Mouse (Mus musculus) gonadal fat pad, adult 2 months (tissue): ENCODE measurements at regions not wholly inside any gene's neighbourhood (a gene's known extent, or its start where the extent isn't known, plus 50 kb on each side); places are given as distances from the start of the nearest gene placed in this dataset.

Experiments
- DNase-seq: peaks from one replicate; pipeline ENCODE4 v3.0.0-alpha.2; 2012; ENCODE audit warnings: low read depth

DNA sequence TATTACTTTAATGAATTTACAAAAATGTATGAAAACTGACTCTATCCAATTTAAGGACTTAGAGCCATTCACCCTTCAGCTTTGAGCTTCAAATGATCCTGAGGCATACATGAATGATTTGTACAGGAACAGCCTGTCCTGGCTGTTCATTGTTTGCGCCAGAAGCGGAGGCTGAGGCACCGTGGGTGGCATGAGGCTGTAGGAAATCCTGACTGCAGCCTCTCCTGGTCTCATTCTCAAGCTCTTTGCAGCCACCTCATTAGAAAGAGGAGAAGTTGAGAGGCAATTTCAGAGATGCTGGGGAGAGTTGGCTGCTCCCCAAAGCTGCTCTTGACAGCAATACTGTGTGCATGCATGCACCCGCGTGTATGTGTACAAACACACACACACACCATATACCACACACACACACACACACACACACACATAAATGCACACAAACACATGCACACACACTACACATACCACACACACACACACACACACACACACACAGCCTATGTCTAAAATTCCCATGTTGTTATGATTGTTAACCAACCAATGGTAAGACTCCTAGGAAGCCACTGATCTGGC is 434.9 kb upstream of the Btbd3 start:
- no peak for DNase-seq

DNA sequence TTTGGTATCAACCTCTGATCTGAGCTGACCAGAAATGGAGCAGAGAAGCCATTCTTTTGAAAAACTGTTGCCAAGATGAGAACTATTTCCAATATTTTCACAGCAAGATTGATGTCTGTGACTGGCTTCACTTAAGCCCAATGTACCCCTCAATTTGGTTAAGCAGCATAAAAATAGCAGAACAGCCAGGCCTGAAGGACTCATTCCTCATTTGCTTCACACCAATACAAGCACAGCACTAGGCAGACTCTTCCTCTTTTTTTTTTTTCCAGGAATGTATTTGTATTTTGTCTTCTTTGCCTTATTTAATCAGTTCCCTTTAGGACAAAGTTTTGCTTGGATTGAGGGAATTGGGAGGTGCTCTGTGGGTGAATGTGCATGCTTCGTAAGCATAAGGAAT is 441.4 kb upstream of the Btbd3 start:
- no peak for DNase-seq

DNA sequence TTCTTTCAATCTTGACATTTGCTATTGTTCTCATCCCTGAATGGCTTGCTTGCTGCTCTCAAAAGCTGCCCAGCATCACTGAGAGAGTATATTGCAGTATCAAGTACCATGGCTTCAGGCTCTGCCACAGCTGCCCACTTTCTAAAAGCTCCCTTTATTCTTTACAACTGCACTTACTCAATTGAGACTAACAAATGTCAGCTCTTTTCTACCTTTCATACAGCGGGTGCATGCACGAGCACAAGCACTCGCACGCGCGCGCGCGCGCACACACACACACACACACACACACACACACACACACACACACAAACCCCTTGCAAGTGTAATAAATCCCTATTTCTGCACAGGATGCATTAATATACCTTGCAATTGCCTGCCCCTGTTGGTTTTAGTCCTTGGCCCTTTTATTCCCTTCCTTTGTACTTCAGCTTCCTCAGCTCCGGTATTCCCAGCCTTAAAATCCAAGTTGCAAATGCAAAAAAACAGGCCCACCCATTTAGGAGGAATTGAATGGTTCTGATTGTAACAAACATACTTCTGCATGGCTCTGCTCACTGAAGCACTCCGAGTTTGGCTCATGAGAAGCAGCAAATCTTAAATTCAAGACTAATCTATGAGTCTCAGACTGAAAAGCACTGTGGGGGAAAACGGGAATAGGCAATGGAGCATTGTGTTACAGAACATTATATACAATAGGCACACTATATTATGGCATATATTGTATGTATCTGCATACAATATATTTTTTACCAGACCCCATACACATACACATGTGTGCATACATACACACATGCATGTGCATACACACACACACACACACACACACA is 447.7 kb upstream of the Btbd3 start:
- no peak for DNase-seq

DNA sequence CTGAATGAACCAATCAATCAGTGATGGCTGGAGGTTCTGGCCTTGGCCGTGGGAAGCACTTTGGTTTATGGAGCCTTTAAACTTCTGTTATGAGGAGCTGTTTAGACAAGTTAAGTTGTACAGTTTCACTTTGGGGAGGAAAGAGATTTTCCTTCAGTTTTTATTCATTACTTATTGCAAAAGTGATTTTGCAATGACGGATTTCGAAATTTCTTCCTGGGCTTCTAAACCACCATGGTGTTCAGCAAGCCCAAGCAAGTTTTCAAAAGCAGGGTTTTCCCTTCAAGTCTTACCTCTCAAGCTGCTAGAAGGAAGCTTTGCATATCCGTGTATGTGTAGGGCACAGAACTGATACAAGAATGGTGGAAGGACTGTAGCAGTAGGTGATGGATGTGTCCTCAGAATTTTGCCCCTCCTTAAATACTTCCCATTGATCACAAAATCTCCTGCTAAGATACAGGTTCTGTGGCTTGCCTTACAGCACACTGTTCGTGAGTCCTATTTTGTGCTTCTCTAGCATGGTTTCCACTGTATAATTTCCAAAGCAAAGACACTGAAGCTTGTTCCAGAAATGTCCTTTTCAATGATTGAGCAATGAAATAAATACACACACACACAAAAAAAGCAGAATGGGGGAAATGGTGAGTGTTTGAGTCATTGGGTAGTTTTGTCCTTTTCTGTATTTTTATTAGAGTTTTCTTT is 448.6 kb upstream of the Btbd3 start:
- peak; percentile 85 for DNase-seq

DNA sequence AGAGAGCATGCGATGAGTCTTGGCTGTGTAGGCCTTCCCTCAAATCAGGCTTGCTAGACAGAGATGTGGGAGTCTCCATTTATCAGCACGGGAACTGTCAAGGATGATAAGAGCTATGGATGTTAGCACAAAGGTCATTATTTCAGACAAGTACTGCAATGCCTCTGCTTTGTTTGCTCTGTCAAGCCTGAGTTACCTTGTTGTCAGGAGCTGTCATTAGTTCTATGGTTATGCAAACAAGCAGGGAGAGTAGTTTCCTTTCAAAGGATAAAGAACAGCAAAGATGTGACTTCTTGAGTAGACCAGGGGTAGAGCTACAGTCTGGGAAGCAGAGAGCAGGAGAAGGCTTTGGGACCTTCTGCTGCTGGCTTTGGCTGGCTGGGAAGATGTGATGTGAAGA is 461.5 kb upstream of the Btbd3 start:
- DNase-seq, result no peak

DNA sequence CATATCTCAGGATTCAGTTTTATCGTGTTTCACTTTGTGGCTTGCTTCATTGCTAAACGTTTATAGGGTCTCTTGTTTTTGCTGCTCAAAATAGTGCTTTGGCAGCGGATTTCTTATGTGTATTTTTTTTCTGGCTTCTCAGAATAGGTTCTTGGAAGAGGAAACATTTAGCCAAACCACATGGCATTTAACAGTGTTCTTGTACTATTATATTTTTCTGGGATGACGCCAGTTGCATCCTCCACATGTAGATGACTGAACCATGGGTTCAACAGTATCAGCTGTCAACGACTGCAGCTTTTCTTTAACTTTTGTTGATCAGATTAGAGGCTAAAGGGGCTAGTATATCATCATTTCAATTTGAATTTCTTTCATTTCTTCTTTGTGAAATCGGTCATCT is 472.3 kb upstream of the Btbd3 start:
- DNase-seq, result no peak

DNA sequence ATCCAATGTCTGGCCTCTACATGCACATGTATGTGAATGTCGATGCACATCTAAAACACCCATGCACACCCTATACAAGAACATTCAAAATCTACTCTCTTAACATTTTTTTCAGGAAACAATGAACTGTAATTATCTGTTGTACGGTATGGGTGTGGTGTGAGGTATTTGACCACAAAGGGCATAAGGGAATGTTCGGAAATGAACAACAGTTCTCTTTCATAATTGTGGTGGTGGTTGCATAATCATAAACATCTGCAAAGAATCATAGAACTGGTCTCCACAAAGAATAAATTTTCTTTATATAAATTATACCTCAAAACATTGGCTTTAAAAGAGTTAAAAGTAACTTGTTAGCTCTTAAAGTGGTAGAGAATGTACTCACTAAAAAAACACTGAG is 478.9 kb upstream of the Btbd3 start:
- no peak for DNase-seq

DNA sequence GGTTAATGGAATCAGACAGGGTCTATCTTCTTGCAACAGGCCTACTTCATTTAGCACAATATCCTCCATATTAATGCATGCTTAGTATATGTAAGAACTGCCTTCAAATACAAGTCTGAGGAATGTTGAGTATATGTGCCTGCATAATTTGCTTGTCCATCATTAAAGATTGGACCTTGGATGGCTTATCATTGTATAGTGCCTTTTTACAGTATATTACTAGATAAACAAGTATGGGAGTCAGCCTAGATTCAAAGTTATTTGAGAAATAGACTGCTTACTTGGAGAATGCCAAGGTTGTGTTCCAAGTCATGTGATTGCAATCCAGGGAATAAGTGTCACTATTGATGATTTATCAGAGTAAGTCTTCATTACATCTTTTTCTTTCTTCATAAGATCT is 491.6 kb upstream of the Btbd3 start:
- DNase-seq, result no peak

DNA sequence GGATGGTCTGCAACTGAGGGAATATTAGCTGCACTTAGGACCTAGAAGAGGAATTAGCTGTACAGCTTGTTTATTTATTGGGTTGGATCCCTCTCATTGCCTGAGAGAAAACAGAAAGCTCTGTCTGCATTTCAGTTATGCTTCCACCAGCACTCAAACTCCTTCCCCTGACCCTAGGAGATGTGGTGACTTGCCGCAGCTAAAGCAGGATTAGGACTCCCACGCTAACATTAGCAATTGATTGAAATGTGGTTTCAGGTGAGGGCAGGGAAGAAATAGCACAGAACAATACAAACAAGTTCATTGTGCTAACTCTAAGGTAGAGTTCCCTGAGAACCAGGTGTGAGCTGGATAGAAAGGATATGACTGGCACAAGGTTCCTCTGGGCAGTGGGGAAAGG is 496.9 kb upstream of the Btbd3 start:
- peak; percentile 75 for DNase-seq

DNA sequence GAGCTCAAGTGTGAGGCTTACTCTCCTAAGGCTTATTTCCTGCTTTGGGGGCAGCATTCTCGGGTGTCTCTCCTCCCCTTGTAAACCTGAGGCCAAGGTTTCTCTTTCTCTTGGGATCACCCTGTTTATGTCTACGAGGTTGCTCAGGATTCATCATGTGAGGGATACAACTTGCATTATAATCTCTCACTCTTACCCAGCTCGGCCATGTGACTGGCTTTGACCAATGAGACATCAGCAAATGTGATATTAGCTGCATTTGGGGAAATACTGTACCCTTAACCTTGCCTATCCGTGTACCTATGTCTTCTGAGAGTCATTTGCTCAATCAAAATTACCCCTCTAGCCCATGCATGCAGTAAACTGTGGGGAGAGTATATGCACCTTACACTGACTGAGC is 498.0 kb upstream of the Btbd3 start:
- DNase-seq, result no peak

DNA sequence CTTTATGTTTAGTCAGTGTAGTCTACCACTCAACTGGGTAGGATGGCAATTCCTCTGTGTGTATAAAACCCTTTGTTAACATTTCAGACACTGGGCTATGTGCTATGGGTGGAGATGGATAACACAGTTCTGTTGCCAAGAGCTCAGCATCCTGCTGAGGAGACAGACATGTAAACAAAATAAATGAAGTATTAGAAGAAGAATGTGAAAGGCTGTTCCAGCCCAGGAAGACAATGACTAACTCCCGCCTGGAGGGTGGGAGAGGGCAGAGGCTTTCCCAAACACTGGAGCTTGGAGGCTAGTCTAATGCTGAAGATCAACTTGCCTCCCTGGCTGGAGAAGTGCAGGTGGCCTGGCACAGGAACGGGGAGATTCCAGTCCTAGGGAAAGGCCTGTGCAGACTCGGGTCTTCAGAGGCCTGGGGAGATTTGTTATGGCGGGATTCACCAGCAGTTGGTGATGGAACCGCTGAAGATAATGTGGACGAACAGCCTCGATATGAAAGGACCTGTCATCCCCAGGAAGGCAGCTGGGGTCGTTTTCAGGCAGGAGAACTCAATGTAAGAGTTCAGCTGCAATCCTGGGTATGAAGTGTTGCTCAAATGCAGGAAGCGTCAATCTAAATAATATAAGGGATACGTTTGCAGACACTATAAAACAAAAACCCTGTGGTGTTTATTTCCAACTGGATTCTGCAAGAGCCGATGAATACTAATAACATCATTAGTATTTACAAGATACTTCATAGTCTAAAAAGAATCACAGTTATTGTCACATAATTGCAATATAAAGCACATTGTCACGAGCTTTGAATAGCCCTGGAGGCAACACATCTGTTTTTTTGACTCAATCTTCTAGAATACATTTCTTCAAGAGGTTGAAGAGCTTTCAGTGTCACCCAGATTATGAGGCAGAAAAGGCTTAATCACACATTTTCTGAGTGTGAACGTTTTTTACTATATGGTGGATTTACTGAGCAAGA is 498.8 kb upstream of the Btbd3 start:
- no peak for DNase-seq

DNA sequence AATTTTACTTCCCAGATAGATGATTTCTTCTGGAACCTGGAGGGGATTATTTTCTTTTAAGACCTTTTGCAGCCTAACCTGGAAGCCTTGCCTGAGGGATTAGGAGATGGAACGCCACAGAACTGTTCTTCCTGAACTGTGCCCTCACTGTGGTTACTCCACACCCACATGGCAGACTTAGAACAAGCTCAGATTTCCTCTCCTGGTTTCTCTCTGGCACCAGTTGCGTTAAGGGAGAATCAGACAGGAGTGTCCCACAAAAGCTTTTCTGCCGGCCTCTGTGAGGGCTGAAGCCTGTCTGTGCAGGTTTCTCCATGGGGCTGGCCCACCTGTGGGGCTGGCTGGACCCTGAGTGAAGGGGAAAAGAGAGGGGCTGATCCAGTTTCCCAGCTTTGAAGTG is 500.1 kb upstream of the Btbd3 start:
- no peak for DNase-seq

DNA sequence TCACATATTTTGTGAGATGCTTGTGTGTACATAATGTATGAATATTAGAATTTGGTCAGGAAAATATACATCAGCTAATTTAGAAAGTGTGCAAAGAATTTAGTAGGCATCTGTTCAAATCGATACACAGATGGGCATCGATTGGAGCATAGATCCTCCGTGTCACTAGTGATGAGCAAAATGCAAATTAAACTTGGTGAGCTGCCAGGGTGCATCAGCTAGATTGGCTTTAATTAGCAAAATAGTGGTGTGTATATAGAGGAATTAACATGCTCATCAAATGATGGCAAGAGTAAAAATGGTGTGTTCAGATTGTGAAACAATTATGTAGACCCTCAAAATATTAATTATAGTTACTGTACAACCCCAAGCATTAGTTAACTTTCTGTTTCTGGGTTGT is 501.9 kb upstream of the Btbd3 start:
- DNase-seq, result no peak

DNA sequence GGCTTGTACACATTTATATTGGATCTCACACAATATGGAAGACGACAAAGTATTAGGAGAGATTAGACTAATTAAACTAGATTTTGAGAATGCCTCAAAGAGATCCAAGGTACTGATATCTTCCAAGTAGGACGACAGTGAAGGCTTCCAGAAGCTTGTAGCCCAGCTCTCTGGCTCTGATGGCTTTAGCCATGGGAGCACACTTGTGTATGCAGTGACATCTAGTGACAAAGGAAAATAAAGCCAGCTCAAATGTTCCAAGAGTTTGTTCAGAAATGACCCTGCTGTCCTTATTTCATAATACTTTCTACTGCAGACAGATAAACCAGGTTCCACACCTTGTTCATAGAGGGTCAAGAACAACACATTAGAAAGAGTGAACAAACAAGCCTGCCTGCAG is 524.0 kb upstream of the Btbd3 start:
- peak; percentile 14 for DNase-seq

DNA sequence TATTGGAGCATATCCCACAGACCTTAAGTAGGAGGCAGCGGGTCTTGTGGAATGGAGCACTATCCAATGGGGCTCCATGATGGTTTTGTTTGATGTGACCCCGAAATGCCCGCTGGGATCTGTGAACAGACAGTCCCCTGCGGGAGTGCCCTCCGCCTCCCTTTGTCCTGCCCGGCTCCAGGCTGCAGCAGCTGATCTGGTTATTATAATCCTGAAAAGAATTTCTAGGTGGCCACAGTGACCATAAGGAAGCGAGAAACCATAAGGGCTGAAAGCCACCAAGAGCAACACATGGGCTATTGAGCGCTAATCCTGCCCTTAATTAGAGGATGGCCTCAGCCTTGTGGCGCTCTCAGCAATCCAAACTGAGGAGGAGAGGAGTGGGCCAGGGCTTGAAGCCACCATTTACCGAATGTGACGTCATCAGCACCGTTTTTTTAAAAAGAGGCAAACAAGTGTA is 525.9 kb upstream of the Btbd3 start:
- no peak for DNase-seq

DNA sequence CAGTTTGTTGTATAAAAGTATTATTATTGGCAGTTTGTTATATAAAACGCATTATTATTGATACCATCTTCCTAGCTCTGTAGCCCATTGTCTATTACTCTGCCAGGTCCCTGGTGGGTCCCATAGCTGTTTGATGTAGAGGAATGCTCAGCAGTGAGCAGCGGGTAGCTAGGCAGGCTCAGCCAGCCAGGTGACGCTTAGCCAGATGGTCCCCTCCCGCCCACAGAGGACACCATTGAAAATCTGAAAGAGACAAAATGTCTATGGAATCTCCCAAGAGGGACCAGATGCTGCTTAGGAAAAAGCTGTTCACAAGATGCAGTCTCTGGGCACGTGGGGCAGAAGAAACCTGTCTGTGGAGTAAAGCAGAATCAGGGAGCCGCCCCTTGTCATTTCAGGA is 526.5 kb upstream of the Btbd3 start:
- no peak for DNase-seq

DNA sequence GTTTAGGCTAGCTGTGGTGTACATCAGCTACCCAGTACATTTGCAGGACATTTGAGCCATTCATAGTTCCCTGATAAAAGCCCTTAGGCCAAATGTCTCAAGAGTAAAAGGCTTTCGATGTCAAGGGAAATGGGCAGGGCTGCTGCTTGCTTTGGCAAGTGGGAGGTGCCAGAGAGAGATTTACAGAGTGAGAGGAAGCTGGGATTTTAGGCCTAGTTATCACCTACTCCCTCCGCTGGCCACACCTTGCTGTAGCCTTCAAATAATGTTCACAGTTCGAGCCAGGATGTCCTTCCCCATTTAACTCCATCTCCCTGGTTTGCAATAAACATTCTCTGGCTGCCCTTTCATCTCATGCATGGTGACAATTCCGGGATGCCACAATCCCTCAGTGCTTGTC is 527.2 kb upstream of the Btbd3 start:
- DNase-seq, result no peak

DNA sequence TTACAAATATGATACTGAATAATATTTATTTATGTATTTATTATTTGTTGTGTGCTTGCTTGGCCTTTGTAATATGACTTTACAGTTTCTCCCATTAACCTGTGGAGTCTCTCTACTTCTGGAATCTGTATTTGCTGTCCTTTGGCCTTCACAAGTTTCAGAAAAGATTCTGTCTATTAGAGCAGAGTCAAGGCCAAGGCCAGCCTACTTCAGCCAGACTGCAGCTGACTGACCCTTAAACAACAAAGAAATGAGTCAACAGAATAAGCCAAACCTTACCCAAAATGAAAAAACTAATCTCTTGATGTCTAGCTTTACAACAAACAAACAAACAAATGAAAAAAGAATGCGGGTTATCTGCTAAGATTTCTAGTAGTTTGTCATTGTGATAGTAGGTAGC is 532.7 kb upstream of the Btbd3 start:
- no peak for DNase-seq

DNA sequence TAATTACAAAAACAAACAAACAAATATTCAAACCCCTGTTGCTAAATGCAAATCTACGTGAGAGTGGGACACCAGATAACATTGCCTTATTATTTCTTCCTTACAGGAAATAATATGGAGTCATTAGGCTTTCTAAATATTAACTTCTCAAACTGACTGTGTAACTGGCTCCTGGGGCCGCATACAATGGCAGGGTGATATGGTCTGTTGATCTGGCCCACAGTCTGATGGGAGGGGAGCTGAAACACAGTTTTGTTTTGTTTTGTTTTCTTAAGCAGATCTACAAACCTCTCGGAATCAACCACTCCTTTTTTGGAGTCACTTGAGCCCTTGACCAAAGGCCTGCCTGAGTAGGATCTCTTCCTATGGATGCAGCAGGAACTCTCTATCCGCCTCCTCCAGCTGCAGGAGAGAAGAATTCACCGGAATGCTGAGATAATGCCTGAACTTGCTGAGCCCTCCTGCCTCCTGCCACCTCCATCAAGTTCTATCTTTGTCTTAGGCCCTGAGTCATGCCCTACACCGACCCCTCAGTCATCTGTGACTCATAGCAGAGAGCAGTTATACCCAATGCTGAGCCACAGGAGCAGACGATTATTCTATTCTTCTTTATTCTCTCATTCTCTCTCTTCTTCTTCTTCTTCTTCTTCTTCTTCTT is 534.5 kb upstream of the Btbd3 start:
- DNase-seq, result no peak

DNA sequence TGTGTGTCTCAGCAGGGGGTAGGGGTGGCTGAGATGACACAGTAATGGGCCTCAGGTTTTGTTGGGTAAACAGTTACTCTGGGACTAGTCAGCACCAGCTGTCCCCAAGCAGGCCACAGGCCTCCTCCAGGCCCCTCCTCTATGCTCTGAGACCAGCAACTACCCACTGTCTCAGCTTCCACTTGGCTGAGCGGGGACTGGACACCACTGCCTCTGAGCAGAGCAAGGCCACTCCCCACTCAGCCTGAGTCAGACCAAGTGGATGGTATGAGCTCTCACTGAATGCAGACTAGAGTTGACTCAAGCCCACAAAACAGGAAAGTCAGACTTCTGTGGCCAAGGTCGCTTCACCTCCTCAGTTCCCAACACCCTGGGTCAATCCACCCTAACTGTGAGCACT is 540.5 kb upstream of the Btbd3 start:
- DNase-seq, result no peak

DNA sequence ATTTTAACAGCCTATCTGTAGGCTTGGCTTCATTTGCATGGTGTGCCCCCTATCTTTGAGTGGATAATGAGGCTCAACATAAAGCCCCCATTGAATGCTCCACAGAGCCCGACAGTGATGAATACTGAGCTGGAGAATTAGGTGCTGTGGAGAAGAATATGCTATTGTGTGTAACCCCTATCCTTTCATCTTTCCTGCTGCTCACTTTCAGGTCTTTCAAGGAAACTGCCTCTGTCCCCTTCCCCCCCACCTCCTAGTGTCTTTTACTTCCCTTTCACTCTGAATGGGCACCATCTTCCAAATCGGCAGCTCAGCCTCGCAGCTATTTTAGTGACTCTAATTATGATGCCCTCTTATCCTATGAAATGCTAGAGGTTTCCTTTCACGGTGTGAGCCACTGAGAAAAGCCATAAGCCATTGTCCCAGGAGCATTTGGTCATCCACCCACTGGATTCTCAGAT is 549.8 kb upstream of the Btbd3 start:
- no peak for DNase-seq
